Mouse (Mus musculus): ENCODE results near the gene Snap91. TPM values are rescaled to one million over a fixed set of nuclear protein-coding genes. Genes with fewer than 3 reads are reported as not detected.

The Snap91 gene
- 6.3 and 6.6 TPM in 2 replicates for polyA plus RNA-seq (2015; fragmentation: Nextera tagmentation; extraction: Ambion mirVana)

DNA sequence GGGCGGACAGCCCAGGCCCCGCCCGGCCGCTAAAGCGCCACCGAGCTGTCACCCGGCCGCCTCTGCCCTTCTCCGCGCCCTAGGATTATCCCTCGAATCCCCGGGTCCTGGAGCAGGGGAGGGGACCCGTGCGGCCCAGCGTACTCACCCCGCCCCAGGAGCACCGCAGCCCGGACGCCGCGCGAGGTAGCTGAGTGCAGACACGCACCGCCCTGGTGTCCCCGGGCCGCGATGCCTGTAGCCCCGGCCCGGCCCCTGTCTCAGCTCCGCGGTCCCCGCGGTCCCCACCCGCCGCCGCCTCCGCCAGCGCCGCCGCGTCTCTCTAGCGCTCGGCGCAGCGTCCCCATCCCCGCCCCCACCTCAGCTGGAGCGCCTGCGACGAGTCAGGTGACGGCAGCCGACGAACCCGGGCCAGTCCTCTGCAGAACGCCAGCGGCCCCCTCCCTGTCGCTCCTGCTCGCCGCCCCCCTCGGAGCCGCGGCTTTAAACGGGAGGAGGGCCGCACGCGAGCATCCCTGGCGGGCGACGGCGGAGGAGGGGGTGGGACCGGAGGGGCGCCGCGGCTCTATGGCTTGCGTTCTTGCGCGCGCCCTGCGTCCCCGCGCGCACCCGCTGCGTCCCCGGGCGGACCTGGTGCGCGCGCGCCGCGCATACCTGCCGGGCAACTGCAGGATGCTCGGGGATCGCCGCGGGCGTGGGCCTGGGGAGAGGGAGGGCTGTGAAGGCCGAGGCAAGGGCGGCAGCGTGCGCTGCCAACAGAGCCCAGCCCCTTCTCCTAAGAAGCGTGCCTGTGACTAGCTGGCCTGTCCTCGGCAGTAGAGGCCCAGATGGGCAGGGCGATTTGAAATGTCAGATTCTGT, at the start of gene Snap91:
Gene Snap91 (minus strand): TSS at position 542 of the 860 bp plus-strand sequence.
- ATAC-seq (ENCODE audit: low FRiP score, low read depth), result peak; percentile 90
- peak within 1 kb of the TSS; percentile 72 for H3K9ac ChIP-seq
- WGBS, result under 1% methylated on average over 94 of the region's 104 CpGs
- H3K9me3 ChIP-seq, result no peaks in the 10 kb centered on the region
- peaks cover 58% of the 10 kb centered on the region for H3K27me3 ChIP-seq
- peak within 1 kb of the TSS; percentile 79 for H3K4me3 ChIP-seq
- H3K4me1 ChIP-seq, result peaks cover 8% of the 10 kb centered on the region
- H3K4me2 ChIP-seq (replicated peaks), result peak within 1 kb of the TSS; percentile 98
- H3K27ac ChIP-seq, result no peak within 1 kb of the TSS
- no peaks in the 10 kb centered on the region for H3K36me3 ChIP-seq

DNA sequence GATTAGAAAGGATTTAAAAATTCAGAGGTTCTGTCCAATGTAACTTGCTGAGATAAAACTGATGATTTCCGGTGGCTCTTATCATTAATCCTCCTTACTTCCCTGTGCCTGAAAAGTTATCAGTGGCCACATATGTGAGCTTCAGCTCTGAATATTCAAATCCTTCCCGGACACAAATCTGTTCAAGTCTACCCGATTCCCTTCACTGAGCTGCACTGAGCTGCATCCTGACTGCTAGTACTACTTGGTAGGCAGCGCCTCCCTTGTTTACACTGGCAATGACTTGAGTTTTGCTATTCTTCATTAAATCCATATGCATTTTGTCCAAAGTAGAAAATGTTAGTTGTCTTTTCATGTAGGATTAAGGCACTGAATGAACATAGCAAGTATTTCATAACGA, 46.1 kb upstream of the Snap91 start:
- H3K4me3 ChIP-seq, result no peak overlapping the region

GRCm38 (mm10) chr9:86925688-86926087, 45.2 kb upstream of the Snap91 start:
- Histone ChIP-seq H3K9ac (no peak overlapping the region), H3K4me2 (replicated peaks) (no peak overlapping the region), H3K4me3 (no peak overlapping the region), H3K36me3 (no peaks in the 10 kb centered on the region), H3K9me3 (no peaks in the 10 kb centered on the region), H3K27me3 (no peaks in the 10 kb centered on the region), H3K4me1 (no peaks in the 10 kb centered on the region), H3K27ac (no peak overlapping the region)
- WGBS, result 75% methylated on average over 6 of the region's 6 CpGs
- ATAC-seq (ENCODE audit: low FRiP score, low read depth), result no peak

More for the DNA sequence above, 46.1 kb upstream of the Snap91 start:
- Histone ChIP-seq H3K9ac (no peak overlapping the region), H3K9me3 (no peaks in the 10 kb centered on the region), H3K4me2 (replicated peaks) (no peak overlapping the region), H3K36me3 (no peaks in the 10 kb centered on the region), H3K4me1 (no peaks in the 10 kb centered on the region), H3K27ac (no peak overlapping the region), H3K27me3 (no peaks in the 10 kb centered on the region)
- ATAC-seq (ENCODE audit: low FRiP score, low read depth), result no peak
- 89% methylated on average over 5 of the region's 5 CpGs for WGBS

- no peak overlapping the region for H3K4me2 ChIP-seq (replicated peaks)
- 30% methylated on average over 3 of the region's 3 CpGs for WGBS
- ATAC-seq (ENCODE audit: low FRiP score, low read depth), result no peak
- H3K4me3 ChIP-seq, result no peak overlapping the region
- H3K9me3 ChIP-seq, result no peaks in the 10 kb centered on the region
- H3K36me3 ChIP-seq, result no peaks in the 10 kb centered on the region
- no peak overlapping the region for H3K27ac ChIP-seq
- no peak overlapping the region for H3K9ac ChIP-seq
- no peaks in the 10 kb centered on the region for H3K4me1 ChIP-seq
- no peaks in the 10 kb centered on the region for H3K27me3 ChIP-seq
These were observed 42.0 kb upstream of the Snap91 start for GRCm38 (mm10) chr9:86922430-86922829.

DNA sequence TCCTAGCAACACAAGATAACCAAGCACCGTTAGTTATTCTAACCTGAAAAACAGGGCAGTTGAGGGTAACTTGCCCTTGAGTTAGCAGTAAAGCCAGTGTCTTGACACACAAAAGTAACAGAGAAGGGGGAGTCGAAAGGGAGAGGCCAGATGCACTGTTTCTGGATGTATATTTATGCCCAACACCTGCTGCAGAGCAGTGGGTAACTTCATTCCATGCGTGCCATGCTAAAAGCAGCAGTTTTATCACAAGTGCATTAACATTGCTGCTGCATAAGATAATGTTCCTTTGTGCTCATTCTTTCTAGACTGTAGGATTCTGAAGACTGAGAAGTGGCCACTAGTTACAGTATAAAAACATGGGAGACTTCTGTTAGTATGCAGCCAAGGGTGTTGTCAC, 36.1 kb upstream of the Snap91 start:
- no peaks in the 10 kb centered on the region for H3K27me3 ChIP-seq
- H3K9me3 ChIP-seq, result no peaks in the 10 kb centered on the region
- no peak for ATAC-seq (ENCODE audit: low FRiP score, low read depth)
- H3K4me1 ChIP-seq, result no peaks in the 10 kb centered on the region
- H3K4me2 ChIP-seq (replicated peaks), result no peak overlapping the region
- no peaks in the 10 kb centered on the region for H3K36me3 ChIP-seq
- no peak overlapping the region for H3K9ac ChIP-seq
- H3K4me3 ChIP-seq, result no peak overlapping the region
- WGBS, result 76% methylated on average over 3 of the region's 3 CpGs
- no peak overlapping the region for H3K27ac ChIP-seq

DNA sequence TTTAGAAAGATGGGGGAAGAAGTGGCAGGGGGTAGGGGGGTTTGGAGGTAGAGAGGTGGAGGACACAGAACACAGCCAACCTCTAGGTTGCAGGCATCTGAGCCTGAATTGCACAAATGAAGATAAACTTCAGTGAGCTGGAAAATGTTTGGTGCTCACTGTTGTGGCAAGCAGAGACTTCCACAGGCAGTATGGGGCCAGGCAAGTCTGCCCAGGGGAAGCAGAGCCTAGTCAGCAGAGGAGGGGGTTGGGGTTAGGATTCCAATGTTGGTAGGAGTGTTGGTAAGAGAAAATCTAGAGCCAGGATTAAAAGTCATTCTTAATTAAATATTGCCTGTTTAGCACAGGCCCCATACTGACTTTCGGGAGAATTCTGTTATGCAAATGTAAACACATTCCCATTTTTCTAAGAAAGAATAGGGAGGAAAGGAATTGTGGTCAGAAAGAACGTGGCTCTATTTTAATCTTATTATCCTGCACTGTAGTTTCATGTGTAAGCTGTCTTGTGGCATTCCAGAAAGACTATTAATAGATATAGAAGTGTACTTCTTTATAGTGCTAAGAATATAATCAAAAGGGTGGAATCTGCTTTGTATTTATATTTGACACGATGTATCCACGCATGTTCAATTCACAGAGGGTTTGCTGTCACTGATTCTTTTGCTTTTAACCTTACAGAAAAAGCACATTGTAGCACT, 19.2 kb upstream of the Snap91 start:
- H3K9me3 ChIP-seq, result no peaks in the 10 kb centered on the region
- no peak overlapping the region for H3K4me3 ChIP-seq
- H3K9ac ChIP-seq, result no peak overlapping the region
- no peak for ATAC-seq (ENCODE audit: low FRiP score, low read depth)
- no peaks in the 10 kb centered on the region for H3K36me3 ChIP-seq
- H3K4me2 ChIP-seq (replicated peaks), result no peak overlapping the region
- WGBS, result 76% methylated on average over 4 of the region's 4 CpGs
- H3K4me1 ChIP-seq, result no peaks in the 10 kb centered on the region
- H3K27ac ChIP-seq, result no peak overlapping the region
- no peaks in the 10 kb centered on the region for H3K27me3 ChIP-seq

GRCm38 (mm10) chr9:86879216-86880112, 990 bp downstream of the Snap91 start:
- H3K27ac ChIP-seq, result no peak overlapping the region
- H3K4me1 ChIP-seq, result peaks cover 8% of the 10 kb centered on the region
- ATAC-seq (ENCODE audit: low FRiP score, low read depth), result peak; percentile 25
- H3K9ac ChIP-seq, result peak overlapping the region; percentile 72
- H3K27me3 ChIP-seq, result peaks cover 58% of the 10 kb centered on the region
- H3K4me2 ChIP-seq (replicated peaks), result peak overlapping the region; percentile 98
- H3K36me3 ChIP-seq, result no peaks in the 10 kb centered on the region
- no peaks in the 10 kb centered on the region for H3K9me3 ChIP-seq
- H3K4me3 ChIP-seq, result peak overlapping the region; percentile 79
- under 1% methylated on average over 75 of the region's 75 CpGs for WGBS

DNA sequence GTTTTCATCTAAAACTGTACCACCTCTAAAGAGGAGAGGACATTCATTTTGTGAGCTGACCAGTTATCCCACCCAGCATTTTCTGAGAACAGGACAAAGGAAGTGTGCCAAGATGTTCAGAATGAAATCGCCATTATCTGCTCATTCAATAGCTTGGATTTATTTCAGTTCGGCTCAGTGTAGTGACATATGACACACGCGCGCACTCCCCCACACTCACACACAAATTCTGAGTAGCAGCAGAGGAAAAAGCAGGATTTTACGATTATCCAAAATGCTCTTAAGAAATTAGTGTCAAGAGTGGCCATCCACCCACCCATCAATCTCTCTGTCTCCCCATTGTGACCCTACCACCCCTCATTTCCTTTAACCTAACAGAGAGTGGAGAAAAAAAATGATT, 1.7 kb downstream of the Snap91 start:
- H3K4me3 ChIP-seq, result peak overlapping the region; percentile 79; the same call in 1 of the 2 replicates
- H3K4me1 ChIP-seq, result peaks cover 8% of the 10 kb centered on the region
- no peak overlapping the region for H3K9ac ChIP-seq
- H3K27ac ChIP-seq, result no peak overlapping the region
- peaks cover 58% of the 10 kb centered on the region for H3K27me3 ChIP-seq
- H3K36me3 ChIP-seq, result no peaks in the 10 kb centered on the region
- no peaks in the 10 kb centered on the region for H3K9me3 ChIP-seq
- WGBS, result 72% methylated on average over 6 of the region's 6 CpGs
- H3K4me2 ChIP-seq (replicated peaks), result peak overlapping the region; percentile 98; the same call in 1 of the 2 replicates
- no peak for ATAC-seq (ENCODE audit: low FRiP score, low read depth)

DNA sequence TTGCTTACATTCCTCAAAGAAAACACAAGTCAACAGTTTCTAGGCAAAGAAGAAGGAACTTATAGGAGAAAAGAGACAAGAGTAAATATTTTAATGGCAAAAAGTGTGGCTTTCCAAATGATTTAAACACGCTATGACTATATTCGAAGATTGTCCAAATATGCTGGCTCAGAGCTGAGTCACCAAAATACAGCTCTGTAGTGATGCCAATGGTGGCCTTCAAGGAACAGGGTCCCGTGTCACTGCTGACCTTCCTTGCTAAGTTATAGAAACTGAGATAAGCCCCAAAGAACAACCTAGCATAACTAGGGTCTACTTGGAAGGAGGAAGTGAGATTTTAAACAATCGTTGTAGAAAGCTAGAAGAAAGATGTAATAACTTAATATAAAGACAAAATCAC, 6.8 kb downstream of the Snap91 start:
- Histone ChIP-seq H3K9me3 (no peaks in the 10 kb centered on the region), H3K4me3 (no peak overlapping the region), H3K27ac (no peak overlapping the region), H3K27me3 (peaks cover 20% of the 10 kb centered on the region), H3K9ac (no peak overlapping the region), H3K4me1 (no peaks in the 10 kb centered on the region), H3K4me2 (replicated peaks) (no peak overlapping the region), H3K36me3 (no peaks in the 10 kb centered on the region)
- WGBS, result 83% methylated on average over 4 of the region's 4 CpGs
- ATAC-seq (ENCODE audit: low FRiP score, low read depth), result no peak

- no peak overlapping the region for H3K4me3 ChIP-seq
- H3K4me1 ChIP-seq, result no peaks in the 10 kb centered on the region
- no peaks in the 10 kb centered on the region for H3K36me3 ChIP-seq
- H3K27ac ChIP-seq, result no peak overlapping the region
- 55% methylated on average over 11 of the region's 11 CpGs for WGBS
- no peak overlapping the region for H3K4me2 ChIP-seq (replicated peaks)
- ATAC-seq (ENCODE audit: low FRiP score, low read depth), result no peak; the same call in 1 of the 2 replicates
- no peak overlapping the region for H3K9ac ChIP-seq
- no peaks in the 10 kb centered on the region; the same call in 1 of the 2 replicates for H3K27me3 ChIP-seq
- H3K9me3 ChIP-seq, result no peaks in the 10 kb centered on the region
These were observed 10.7 kb downstream of the Snap91 start for GRCm38 (mm10) chr9:86869586-86870338.

GRCm38 (mm10) chr9:86858101-86858500, 22.4 kb downstream of the Snap91 start:
- Histone ChIP-seq H3K4me1 (no peaks in the 10 kb centered on the region), H3K4me2 (replicated peaks) (no peak overlapping the region), H3K9ac (no peak overlapping the region), H3K9me3 (no peaks in the 10 kb centered on the region), H3K27me3 (no peaks in the 10 kb centered on the region), H3K4me3 (no peak overlapping the region), H3K27ac (no peak overlapping the region), H3K36me3 (no peaks in the 10 kb centered on the region)
- ATAC-seq (ENCODE audit: low FRiP score, low read depth), result no peak
- 91% methylated on average over 4 of the region's 4 CpGs for WGBS
